Mouse (Mus musculus): ENCODE measurements at regions not wholly inside any gene's neighbourhood (a gene's known extent, or its start where the extent isn't known, plus 50 kb on each side); places are given as distances from the start of the nearest gene placed in this dataset.

GRCm38 (mm10) chr15:59954345-59954744 lies 62.1 kb downstream of the 4933412E24Rik start:
- TF ChIP-seq POLR2A (IDR thresholded peaks at IDR 0.05; ENCODE audit: extremely low read depth, insufficient read depth, low read length) (no peak), CTCF (IDR thresholded peaks at IDR 0.05; ENCODE audit: low read depth, low read length) (no peak)

All from liver, adult 2 months (tissue).